Mouse (Mus musculus) layer of hippocampus, postnatal 10 days (tissue): ENCODE results near the gene Klhl3. TPM values are rescaled to one million over a fixed set of nuclear protein-coding genes. Genes with fewer than 3 reads are reported as not detected.

Source experiments
- DNase-seq, 2 experiments: peaks; one replicate each; pipeline ENCODE4 v3.0.0; 2021; ENCODE audit warnings: low spot score in 2 of 2
- total RNA-seq, 2 experiments: library from RNA; stranded (reverse); gene quantifications; 2 replicates each; pipeline ENCODE4 v1.2.3; 2021

Gene Klhl3
- total RNA-seq, 2 experiments from 2014 or later, result 25.0 to 27.8 TPM

- peak in 1 of 2 experiments; percentile 41 for DNase-seq
Observed at GRCm38 (mm10) chr13:58126126-58126525, 12.7 kb upstream of the Klhl3 start.

DNA sequence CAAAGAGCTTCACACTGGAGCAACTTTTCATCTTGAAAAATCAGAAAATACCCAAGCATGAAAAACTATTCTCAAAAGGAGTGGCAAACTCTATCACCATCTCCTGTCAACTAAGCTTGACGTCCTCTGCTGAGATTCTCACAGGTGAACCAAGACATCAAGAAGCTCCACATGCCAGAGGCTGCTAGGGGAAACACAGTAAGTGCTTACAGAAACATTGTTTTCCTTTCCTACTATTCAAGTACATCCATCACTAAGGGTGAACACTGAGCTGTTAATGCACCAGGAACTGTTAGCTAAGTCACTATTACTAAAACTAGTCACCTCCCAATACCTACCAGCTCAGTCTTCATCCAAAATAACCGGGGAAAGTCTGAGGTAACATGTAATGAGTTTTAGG, 11.6 kb upstream of the Klhl3 start:
- no peak for DNase-seq

GRCm38 (mm10) chr13:58124278-58124677, 10.9 kb upstream of the Klhl3 start:
- no peak for DNase-seq

GRCm38 (mm10) chr13:58123381-58123780, 10.0 kb upstream of the Klhl3 start:
- no peak for DNase-seq

GRCm38 (mm10) chr13:58122786-58123297, 9.4 kb upstream of the Klhl3 start:
- DNase-seq, result no peak

DNA sequence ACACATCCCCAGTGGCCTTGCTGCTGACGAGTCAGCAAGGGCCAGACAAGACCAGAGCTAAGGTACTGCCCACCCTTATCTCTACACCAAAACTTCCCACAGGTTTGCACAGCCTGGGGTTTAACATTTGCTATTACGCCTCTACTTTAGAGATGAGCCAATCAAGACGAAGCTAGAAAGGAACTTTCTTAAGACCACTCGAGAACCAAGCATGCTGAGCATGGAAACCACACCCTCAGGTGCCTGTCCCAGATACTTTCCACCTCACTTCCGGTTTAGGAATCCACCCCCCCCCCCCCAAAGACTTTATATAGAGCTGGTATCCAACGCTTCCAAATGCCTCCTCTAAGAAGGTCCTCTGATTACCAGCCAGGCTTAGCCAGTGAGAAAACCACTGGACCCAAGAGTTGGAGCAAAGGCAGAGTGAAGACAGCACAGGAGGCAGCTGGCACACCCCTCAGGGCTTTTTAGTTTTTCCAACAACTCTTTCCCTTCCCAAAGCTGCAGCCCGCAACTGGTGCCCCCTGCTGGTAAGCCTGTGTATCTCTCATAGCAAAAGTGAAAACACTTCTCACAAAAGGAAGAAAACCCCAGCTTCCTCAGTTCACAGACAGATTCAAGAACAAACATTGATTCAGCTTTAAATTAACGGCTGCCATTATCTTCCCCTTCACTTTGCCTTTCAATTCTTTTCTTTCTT, 4.1 kb upstream of the Klhl3 start:
- peak; percentile 70 to 76 for DNase-seq

- DNase-seq, result no peak
Observed at GRCm38 (mm10) chr13:58116801-58117200, 3.4 kb upstream of the Klhl3 start.

DNA sequence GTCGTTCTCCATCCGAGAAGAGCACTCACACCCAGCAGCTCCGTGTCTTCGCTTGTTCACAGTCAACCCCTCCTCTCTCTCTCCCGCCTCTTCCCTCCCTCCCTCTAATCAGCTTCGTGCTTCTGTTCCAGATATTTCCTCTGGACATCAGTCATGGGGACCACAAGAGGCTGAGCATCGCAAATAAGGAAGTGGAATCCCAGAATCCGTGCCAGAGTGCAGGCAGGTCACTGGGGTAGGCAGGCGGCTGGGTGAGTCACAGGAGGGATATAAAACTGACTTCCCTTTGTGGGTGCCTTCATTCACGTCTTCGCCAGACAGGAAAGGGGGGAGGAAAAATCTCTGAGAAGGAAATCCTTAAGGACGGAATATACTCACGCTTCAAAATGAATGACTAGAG, 1.8 kb upstream of the Klhl3 start:
- DNase-seq, result no peak

DNA sequence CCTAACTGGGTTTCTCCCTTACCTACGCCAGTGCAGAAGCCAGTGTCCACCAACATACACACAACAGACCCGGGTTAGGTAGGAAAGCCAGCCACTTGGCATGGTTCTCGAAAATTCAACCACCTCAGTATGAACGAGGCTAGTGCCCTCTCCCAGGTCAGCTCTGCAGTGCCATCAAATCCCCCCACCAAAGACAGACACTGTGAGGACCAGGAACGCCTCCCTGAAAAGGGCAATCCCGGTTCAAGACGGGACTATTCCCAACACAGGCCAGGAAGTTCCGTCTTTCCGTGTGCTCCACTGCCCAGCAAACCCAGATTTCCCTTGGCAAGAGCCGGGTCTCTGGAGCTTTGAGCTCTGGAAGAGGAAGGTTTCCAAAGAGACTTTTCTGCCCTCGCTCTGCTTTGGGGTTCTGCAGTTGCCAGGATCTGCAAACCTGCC, 771 bp downstream of the Klhl3 start:
- DNase-seq, result peak in 1 of 2 experiments; percentile 41

- DNase-seq, result peak in 1 of 2 experiments; percentile 22
Observed at GRCm38 (mm10) chr13:58112191-58112590, 1.2 kb downstream of the Klhl3 start.

DNA sequence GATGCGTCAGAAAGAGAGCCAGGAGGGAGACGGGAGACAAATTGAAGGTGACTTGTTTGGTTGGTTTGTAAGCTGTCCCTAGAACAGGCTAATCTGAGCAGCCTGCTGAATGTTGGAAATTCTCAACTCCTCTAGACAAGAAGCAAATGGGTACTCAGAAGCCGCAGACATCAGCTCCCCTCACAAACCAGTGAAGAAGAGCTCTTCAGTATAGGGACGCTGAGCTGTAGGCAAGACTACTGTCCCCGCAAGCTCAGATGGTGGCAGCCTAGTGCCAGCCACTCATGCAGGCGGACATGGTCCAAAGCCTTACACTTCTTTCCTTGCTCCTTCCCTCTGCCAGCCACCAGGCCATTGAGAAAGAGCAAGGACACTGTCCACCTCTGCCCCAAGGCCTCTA, 2.1 kb downstream of the Klhl3 start:
- DNase-seq, result no peak

GRCm38 (mm10) chr13:58090643-58091042, 22.7 kb downstream of the Klhl3 start:
- peak; percentile 37 to 53 for DNase-seq

GRCm38 (mm10) chr13:58084396-58084795, 29.0 kb downstream of the Klhl3 start:
- no peak for DNase-seq

- DNase-seq, result no peak
Observed at GRCm38 (mm10) chr13:58083521-58083920, 29.9 kb downstream of the Klhl3 start.

GRCm38 (mm10) chr13:58083048-58083447, 30.3 kb downstream of the Klhl3 start:
- DNase-seq, result no peak

DNA sequence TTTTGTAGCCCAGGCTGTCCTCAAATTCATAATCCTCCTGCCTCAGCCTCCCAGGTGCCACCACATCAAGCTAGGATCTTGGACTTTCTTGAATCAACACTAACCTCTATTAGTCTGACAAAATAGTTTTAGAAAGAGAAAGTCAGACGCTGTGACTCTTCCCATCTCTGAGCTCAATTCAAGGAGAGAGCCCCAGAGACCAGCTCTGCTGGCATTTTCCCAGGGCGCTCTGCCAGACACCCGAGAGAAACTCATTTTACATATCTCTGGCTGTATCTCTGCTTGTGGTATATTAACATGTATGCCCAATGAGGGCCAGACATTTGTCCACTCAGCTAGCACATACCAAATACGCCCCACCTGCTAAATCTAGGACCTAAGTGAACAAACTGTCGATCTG, 35.0 kb downstream of the Klhl3 start:
- DNase-seq, result no peak

DNA sequence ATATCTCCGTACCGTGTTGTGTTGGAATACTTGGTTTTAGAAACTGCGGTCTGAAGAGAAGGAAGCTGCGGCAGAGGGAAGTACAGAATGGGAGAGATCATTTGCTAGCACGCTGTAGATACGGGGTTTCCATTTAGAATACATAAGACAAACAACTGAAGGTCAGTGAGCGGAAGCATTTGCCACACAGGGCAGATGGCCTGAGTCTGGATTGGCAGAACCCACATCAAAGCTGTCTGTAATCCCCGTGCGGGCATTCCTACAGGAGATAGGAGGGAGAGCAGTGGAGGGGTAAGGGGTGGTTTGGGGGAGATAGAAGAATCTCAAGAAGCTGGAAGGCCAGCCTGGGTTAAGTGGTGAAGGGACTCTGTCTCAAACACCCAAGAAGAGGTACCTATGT, 38.5 kb downstream of the Klhl3 start:
- DNase-seq, result no peak

GRCm38 (mm10) chr13:58074466-58074865, 38.9 kb downstream of the Klhl3 start:
- peak; percentile 54 to 60 for DNase-seq

DNA sequence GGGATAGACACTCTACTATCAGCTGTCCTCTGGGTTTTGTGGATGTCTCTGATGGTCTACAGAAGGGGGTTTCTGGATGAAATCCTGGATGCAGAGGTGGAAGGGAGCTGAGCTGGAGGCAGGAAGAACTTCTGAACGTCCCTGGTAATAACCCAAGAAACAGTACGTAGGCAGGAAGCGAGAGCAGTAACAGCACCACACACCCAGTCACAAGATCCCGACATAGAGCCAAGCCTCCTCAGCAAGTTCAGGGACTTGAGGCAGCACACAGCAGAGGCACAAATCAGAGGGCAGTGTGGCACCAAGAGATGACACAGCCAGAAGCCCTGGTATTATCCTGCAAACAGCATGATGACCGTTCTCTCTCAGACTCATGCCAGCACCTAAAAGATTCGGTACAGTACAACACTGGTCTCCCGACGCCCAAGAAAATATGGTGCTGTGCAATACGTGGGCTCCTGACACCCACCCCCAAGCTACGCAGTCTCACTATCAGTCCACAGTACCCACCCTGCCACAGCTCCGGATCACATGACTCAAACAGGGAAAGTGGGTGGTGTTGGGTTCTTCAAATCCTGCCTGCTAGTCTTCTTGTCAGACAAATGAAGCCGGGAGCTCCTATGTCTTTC, 40.0 kb downstream of the Klhl3 start:
- no peak for DNase-seq

DNA sequence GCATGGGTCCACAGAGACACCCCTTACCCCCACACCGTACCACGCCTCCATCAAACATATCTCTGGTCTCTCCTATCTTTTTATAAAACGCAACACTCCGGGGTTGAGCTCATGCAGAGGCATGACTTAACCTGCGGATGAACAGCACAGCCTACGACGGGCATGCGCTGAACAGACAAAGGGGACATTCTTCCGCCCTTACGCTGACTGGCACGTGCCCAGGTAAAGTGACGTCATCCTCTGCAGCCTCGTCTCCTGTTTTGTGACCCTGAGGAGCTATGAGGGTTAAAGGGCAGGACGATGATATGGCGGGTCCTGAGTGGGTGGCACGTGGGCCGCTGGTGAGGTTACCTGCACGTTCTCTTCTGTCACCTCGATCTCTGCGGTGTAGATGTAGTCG, 42.2 kb downstream of the Klhl3 start:
- no peak for DNase-seq

DNA sequence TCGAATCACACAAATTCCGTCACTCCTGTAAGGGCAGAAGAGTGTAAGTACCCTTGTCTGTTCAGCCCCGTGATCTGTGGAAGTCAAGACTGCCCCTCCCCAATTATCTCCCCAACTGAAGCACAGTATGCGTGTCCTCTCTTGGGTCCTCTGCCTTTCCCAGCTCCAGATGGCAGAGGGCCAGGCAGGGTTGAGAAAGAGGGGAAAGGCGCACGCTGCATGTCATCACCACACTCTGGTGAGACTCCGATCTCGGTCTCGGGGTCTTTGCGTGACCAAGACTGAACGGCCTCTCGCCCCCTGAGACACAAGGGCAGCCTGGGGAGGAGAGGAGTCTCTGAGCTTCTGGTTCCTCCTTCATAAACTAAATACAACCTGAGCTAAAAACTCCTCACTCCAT, 42.9 kb downstream of the Klhl3 start:
- no peak for DNase-seq

- peak in 1 of 2 experiments; percentile 49 for DNase-seq
Observed at GRCm38 (mm10) chr13:58068421-58069209, 44.8 kb downstream of the Klhl3 start.
